Mouse (Mus musculus) hindbrain, embryonic 15.5 days (tissue): ENCODE results near the gene Zfp784. TPM values are rescaled to one million over a fixed set of nuclear protein-coding genes. Genes with fewer than 3 reads are reported as not detected.

Experiments used
- ATAC-seq: fragments of 200-750 bp; cut with Nextera tagmentation; 2 replicates; pipeline ENCODE4 v1.8.0; 2017; ENCODE audit warnings: low read depth, moderate number of reproducible peaks, moderate TSS enrichment; ENCODE audit not compliant: low FRiP score
- H3K27ac ChIP-seq: fragments of 300-500 bp; sonication (generic); replicated peaks from 2 replicates; pipeline ENCODE4 v1.5.1; 2015; ENCODE audit warnings: mild to moderate bottlenecking, inconsistent platforms
- H3K27me3 ChIP-seq: fragments of 300-500 bp; sonication (generic); 2 replicates; pipeline ENCODE4 v1.6.1; 2015; ENCODE audit warnings: control low read depth, inconsistent platforms
- H3K36me3 ChIP-seq: fragments of 300-500 bp; sonication (generic); 2 replicates; pipeline ENCODE4 v1.6.1; 2015; ENCODE audit warnings: control low read depth, inconsistent platforms
- H3K4me1 ChIP-seq: fragments of 300-500 bp; sonication (generic); replicated peaks from 2 replicates; pipeline ENCODE4 v1.6.1; 2015; ENCODE audit warnings: control low read depth, inconsistent platforms
- H3K4me2 ChIP-seq: fragments of 300-500 bp; sonication (generic); 2 replicates; pipeline ENCODE4 v1.6.1; 2015; ENCODE audit warnings: moderate library complexity, mild to moderate bottlenecking, inconsistent platforms
- H3K4me3 ChIP-seq: fragments of 300-500 bp; sonication (generic); 2 replicates; pipeline ENCODE4 v1.5.1; 2015; ENCODE audit warnings: mild to moderate bottlenecking, inconsistent platforms
- H3K9ac ChIP-seq: fragments of 300-500 bp; sonication (generic); 2 replicates; pipeline ENCODE4 v1.6.1; 2015; ENCODE audit warnings: inconsistent platforms
- H3K9me3 ChIP-seq: fragments of 300-500 bp; sonication (generic); 2 replicates; pipeline ENCODE4 v1.6.1; 2016; ENCODE audit warnings: control low read depth, inconsistent platforms
- WGBS: fragments of 180-500 bp; shearing (Covaris S2); methylation state at CpG from one replicate; pipeline ENCODE4 v1.1.7; 2015; 5-methylcytosine and 5-hydroxymethylcytosine counted together
- polyA plus RNA-seq: library from polyadenylated mRNA; unstranded; fragments of >200 nt; fragmentation: Nextera tagmentation; extraction: Ambion mirVana; gene quantifications from 2 replicates; pipeline ENCODE4 v1.2.1, GENCODE M21; 2015

Gene Zfp784
- polyA plus RNA-seq, 1 experiment from 2014 or later, result 9.3 TPM

GRCm38 (mm10) chr7:5074984-5075383, 36.7 kb upstream of the Zfp784 start:
- ATAC-seq, result no peak

GRCm38 (mm10) chr7:5073586-5073985, 35.3 kb upstream of the Zfp784 start:
- Histone ChIP-seq H3K9me3 (no peaks in the 10 kb centered on the region), H3K36me3 (peaks cover 88% of the 10 kb centered on the region), H3K27me3 (no peaks in the 10 kb centered on the region), H3K9ac (no peak overlapping the region), H3K27ac (no peak overlapping the region), H3K4me2 (no peak overlapping the region), H3K4me1 (no peaks in the 10 kb centered on the region), H3K4me3 (no peak overlapping the region)
- no peak for ATAC-seq
- 78% methylated on average over 1 of the region's 1 CpGs for WGBS

More at GRCm38 (mm10) chr7:5074984-5075383, 36.7 kb upstream of the Zfp784 start:
- H3K4me2 ChIP-seq, result no peak overlapping the region
- H3K36me3 ChIP-seq, result peaks cover 80% of the 10 kb centered on the region
- H3K4me1 ChIP-seq, result no peaks in the 10 kb centered on the region
- no peak overlapping the region for H3K27ac ChIP-seq
- 95% methylated on average over 5 of the region's 5 CpGs for WGBS
- H3K9me3 ChIP-seq, result no peaks in the 10 kb centered on the region
- H3K4me3 ChIP-seq, result no peak overlapping the region
- H3K27me3 ChIP-seq, result no peaks in the 10 kb centered on the region
- no peak overlapping the region for H3K9ac ChIP-seq

GRCm38 (mm10) chr7:5064886-5065285, 26.6 kb upstream of the Zfp784 start:
- Histone ChIP-seq H3K4me1 (peaks cover 46% of the 10 kb centered on the region), H3K9me3 (no peaks in the 10 kb centered on the region), H3K27ac (no peak overlapping the region), H3K36me3 (peaks cover 31% of the 10 kb centered on the region), H3K27me3 (no peaks in the 10 kb centered on the region), H3K4me2 (no peak overlapping the region), H3K9ac (no peak overlapping the region), H3K4me3 (no peak overlapping the region)
- ATAC-seq, result no peak
- 98% methylated on average over 6 of the region's 6 CpGs for WGBS

GRCm38 (mm10) chr7:5062360-5063001, 24.2 kb upstream of the Zfp784 start:
- Histone ChIP-seq H3K4me1 (peaks cover 70% of the 10 kb centered on the region), H3K27ac (peak overlapping the region; percentile 96), H3K4me2 (peak overlapping the region; percentile 84), H3K27me3 (peaks cover 4% of the 10 kb centered on the region; the same call in 1 of the 2 replicates), H3K4me3 (peak overlapping the region; percentile 75), H3K9me3 (no peaks in the 10 kb centered on the region), H3K36me3 (peaks cover 8% of the 10 kb centered on the region; the same call in 1 of the 2 replicates), H3K9ac (peak overlapping the region; percentile 66)
- ATAC-seq, result peak; percentile 52
- WGBS, result 1% methylated on average over 49 of the region's 51 CpGs

GRCm38 (mm10) chr7:5061774-5062359, 23.6 kb upstream of the Zfp784 start, which contains the start of gene U2af2:
U2af2 (plus strand) TSS chr7:5062143.
- peak; percentile 75 for ATAC-seq
- Histone ChIP-seq H3K9ac (peak within 1 kb of the TSS; percentile 72), H3K36me3 (0 out of 2 replicates have a peak, but pooled peaks cover 5% of the 10 kb centered on the region), H3K9me3 (no peaks in the 10 kb centered on the region), H3K27ac (peak within 1 kb of the TSS; percentile 96), H3K4me1 (peaks cover 76% of the 10 kb centered on the region), H3K4me3 (peak within 1 kb of the TSS; percentile 75), H3K27me3 (peaks cover 4% of the 10 kb centered on the region; the same call in 1 of the 2 replicates), H3K4me2 (peak within 1 kb of the TSS; percentile 84)
- under 1% methylated on average over 64 of the region's 65 CpGs for WGBS

GRCm38 (mm10) chr7:5060944-5061773, 22.9 kb upstream of the Zfp784 start:
- peak overlapping the region; percentile 96 for H3K27ac ChIP-seq
- under 1% methylated on average over 60 of the region's 60 CpGs for WGBS
- H3K9ac ChIP-seq, result peak overlapping the region; percentile 72
- peak overlapping the region; percentile 75 for H3K4me3 ChIP-seq
- ATAC-seq, result peak; percentile 87
- peaks cover 5% of the 10 kb centered on the region; the same call in 1 of the 2 replicates for H3K27me3 ChIP-seq
- 0 out of 2 replicates have a peak, but pooled peaks cover 5% of the 10 kb centered on the region for H3K36me3 ChIP-seq
- peak overlapping the region; percentile 84 for H3K4me2 ChIP-seq
- peaks cover 71% of the 10 kb centered on the region for H3K4me1 ChIP-seq
- H3K9me3 ChIP-seq, result no peaks in the 10 kb centered on the region

GRCm38 (mm10) chr7:5060239-5060731, 22.0 kb upstream of the Zfp784 start:
- Histone ChIP-seq H3K27ac (peak overlapping the region; percentile 96), H3K27me3 (peaks cover 13% of the 10 kb centered on the region), H3K4me1 (peaks cover 71% of the 10 kb centered on the region), H3K4me2 (peak overlapping the region; percentile 84), H3K9me3 (no peaks in the 10 kb centered on the region), H3K9ac (peak overlapping the region; percentile 72), H3K4me3 (peak overlapping the region; percentile 75), H3K36me3 (no peaks in the 10 kb centered on the region)
- 2% methylated on average over 27 of the region's 27 CpGs for WGBS
- ATAC-seq, result no peak

GRCm38 (mm10) chr7:5059421-5059820, 21.2 kb upstream of the Zfp784 start:
- Histone ChIP-seq H3K4me1 (peaks cover 71% of the 10 kb centered on the region), H3K27ac (peak overlapping the region; percentile 96), H3K9ac (0 out of 2 replicates have a peak overlapping the region, but pooled peaks have one; percentile 72), H3K27me3 (peaks cover 22% of the 10 kb centered on the region), H3K36me3 (no peaks in the 10 kb centered on the region), H3K4me2 (peak overlapping the region; percentile 84), H3K4me3 (no peak overlapping the region), H3K9me3 (no peaks in the 10 kb centered on the region)
- no peak for ATAC-seq
- WGBS, result 93% methylated on average over 12 of the region's 12 CpGs

GRCm38 (mm10) chr7:5058631-5059030, 20.4 kb upstream of the Zfp784 start:
- peaks cover 25% of the 10 kb centered on the region for H3K27me3 ChIP-seq
- WGBS, result 78% methylated on average over 1 of the region's 1 CpGs
- no peaks in the 10 kb centered on the region for H3K36me3 ChIP-seq
- H3K9me3 ChIP-seq, result no peaks in the 10 kb centered on the region
- H3K4me1 ChIP-seq, result peaks cover 71% of the 10 kb centered on the region
- no peak overlapping the region for H3K4me3 ChIP-seq
- no peak overlapping the region for H3K9ac ChIP-seq
- no peak overlapping the region for H3K27ac ChIP-seq
- no peak for ATAC-seq
- no peak overlapping the region for H3K4me2 ChIP-seq

GRCm38 (mm10) chr7:5057804-5058203, 19.6 kb upstream of the Zfp784 start:
- Histone ChIP-seq H3K4me2 (peak overlapping the region; percentile 60), H3K27ac (no peak overlapping the region), H3K36me3 (no peaks in the 10 kb centered on the region), H3K27me3 (peaks cover 28% of the 10 kb centered on the region), H3K4me1 (peaks cover 73% of the 10 kb centered on the region), H3K4me3 (peak overlapping the region; percentile 49), H3K9me3 (no peaks in the 10 kb centered on the region), H3K9ac (peak overlapping the region; percentile 56; the same call in 1 of the 2 replicates)
- ATAC-seq, result no peak
- WGBS, result 31% methylated on average over 11 of the region's 11 CpGs

- H3K9ac ChIP-seq, result peak overlapping the region; percentile 56
- H3K4me2 ChIP-seq, result peak overlapping the region; percentile 60
- peaks cover 78% of the 10 kb centered on the region for H3K4me1 ChIP-seq
- WGBS, result 23% methylated on average over 8 of the region's 8 CpGs
- H3K36me3 ChIP-seq, result no peaks in the 10 kb centered on the region
- H3K27ac ChIP-seq, result peak overlapping the region; percentile 78
- no peak for ATAC-seq
- H3K9me3 ChIP-seq, result no peaks in the 10 kb centered on the region
- peaks cover 28% of the 10 kb centered on the region for H3K27me3 ChIP-seq
- H3K4me3 ChIP-seq, result peak overlapping the region; percentile 49
Observed at GRCm38 (mm10) chr7:5057381-5057780, 19.1 kb upstream of the Zfp784 start.
